9 mouse cellular contexts compared by ENCODE assay signal in the genomic region with DNA sequence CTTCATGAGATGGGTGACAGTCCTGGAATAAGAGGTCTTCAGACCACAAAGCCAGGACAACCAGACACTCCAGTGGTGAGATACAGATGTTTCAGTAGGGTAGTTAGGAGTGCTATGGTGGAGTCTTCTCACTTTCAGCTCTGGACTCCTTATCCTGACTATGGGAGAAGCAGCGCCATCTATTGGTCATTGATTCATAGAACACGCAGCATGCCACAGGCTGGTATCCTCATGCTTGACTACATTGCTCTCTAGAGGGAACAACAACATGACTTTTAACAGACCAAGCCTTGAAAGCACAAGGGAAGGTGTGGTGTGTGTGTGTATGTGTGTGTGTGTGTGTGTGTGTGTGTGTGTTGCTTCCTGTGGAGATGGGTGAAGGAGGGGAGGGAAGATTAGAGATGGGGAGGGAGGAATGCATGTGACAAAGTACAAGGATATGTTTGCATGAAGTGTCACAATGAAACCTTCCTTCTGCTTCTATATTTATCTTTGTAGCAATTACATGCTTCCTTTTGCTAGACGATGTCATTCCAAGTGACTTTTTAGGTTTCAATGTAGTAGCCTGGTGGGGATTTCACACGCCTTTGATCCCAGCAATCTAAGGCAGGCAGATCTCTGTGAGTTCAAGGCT. TPM values are rescaled to one million over a fixed set of nuclear protein-coding genes. Genes with fewer than 3 reads are reported as not detected.
DNase-seq lines count a peak whose midpoint lies in the region; ATAC-seq and TF ChIP-seq lines count a peak whose summit lies in the region.
"Had no signal": no experiment of that assay in that cellular context is flagged by ENCODE, and none has a peak within 500 bp of the region (broad histone marks: within the 10 kb centered on the region; RNA-seq: fewer than 3 reads in every experiment).

No protein-coding gene starts in this region.

- H3K27ac ChIP-seq in testis, adult 2 months (ENCODE audit: control insufficient read depth, insufficient read depth, low read depth, low read length), result no peak overlapping the region
- no peak overlapping the region for H3K27ac ChIP-seq in forebrain, embryonic 14.5 days (ENCODE audit: low read depth, low read length)
- no peak overlapping the region for H3K27ac ChIP-seq in intestine, postnatal 0 days (ENCODE audit: low read depth, low read length)
- H3K27ac ChIP-seq: embryonic facial prominence, embryonic 15.5 days had no signal

- H3K4me1 ChIP-seq in testis, adult 2 months (ENCODE audit: control insufficient read depth, insufficient read depth, low read length), result peaks cover 2% of the 10 kb centered on the region; the same call in 1 of the 2 replicates
- H3K4me1 ChIP-seq in forebrain, embryonic 14.5 days (ENCODE audit: control insufficient read depth, insufficient read depth, low read length), result no peaks in the 10 kb centered on the region
- no peaks in the 10 kb centered on the region for H3K4me1 ChIP-seq in intestine, postnatal 0 days (replicated peaks; ENCODE audit: control insufficient read depth, insufficient read depth, low read length)
- H3K4me1 ChIP-seq: embryonic facial prominence, embryonic 15.5 days had no signal

- TF ChIP-seq POLR2A in testis, adult 2 months (IDR thresholded peaks at IDR 0.05; ENCODE audit: control insufficient read depth, low read depth, low read length), result no peak

- no peak for DNase-seq in testis, postnatal 10 days (ENCODE audit: low spot score)
- DNase-seq in c-Kit-positive CD71-positive TER-119-negative erythroid progenitor cells, embryonic 14.5 days (ENCODE audit: low read depth), result peak; percentile 39
- DNase-seq in forebrain, embryonic 14.5 days (ENCODE audit: low spot score), result peak; percentile 82
- peak; percentile 46 for DNase-seq in liver
- peak; percentile 43 for DNase-seq in neural tube, embryonic 10.5 days (ENCODE audit: extremely low spot score, low spot score)

- H3K4me2 ChIP-seq in forebrain, embryonic 14.5 days (ENCODE audit: low read length), result no peak overlapping the region
- no peak overlapping the region for H3K4me2 ChIP-seq in intestine, postnatal 0 days (replicated peaks; ENCODE audit: low read depth)
- H3K4me2 ChIP-seq: embryonic facial prominence, embryonic 15.5 days had no signal

- H3K4me3 ChIP-seq in testis, adult 2 months (ENCODE audit: control insufficient read depth, low read depth, low read length), result no peak overlapping the region
- no peak overlapping the region for H3K4me3 ChIP-seq in forebrain, embryonic 14.5 days (ENCODE audit: low read depth, low read length)
- no peak overlapping the region for H3K4me3 ChIP-seq in intestine, postnatal 0 days (ENCODE audit: low read depth, low read length)
- H3K4me3 ChIP-seq: embryonic facial prominence, embryonic 15.5 days had no signal

- no peaks in the 10 kb centered on the region for H3K27me3 ChIP-seq in testis, adult 2 months (ENCODE audit: control insufficient read depth, insufficient read depth, low read length)
- H3K27me3 ChIP-seq in forebrain, embryonic 14.5 days (replicated peaks; ENCODE audit: control insufficient read depth, insufficient read depth, low read length), result no peaks in the 10 kb centered on the region
- H3K27me3 ChIP-seq in intestine, postnatal 0 days (replicated peaks; ENCODE audit: control insufficient read depth, insufficient read depth, low read length), result no peaks in the 10 kb centered on the region
- H3K27me3 ChIP-seq: embryonic facial prominence, embryonic 15.5 days had no signal

- TF ChIP-seq CTCF in testis, adult 2 months (IDR thresholded peaks at IDR 0.05; ENCODE audit: control insufficient read depth, insufficient read depth, insufficient replicate concordance, low read depth, low read length), result peak; percentile 14; the same call in 1 of the 2 replicates
- TF ChIP-seq CTCF in intestine, postnatal 0 days (IDR thresholded peaks at IDR 0.05; ENCODE audit: low read depth), result peak; percentile 93

- H3K9ac ChIP-seq in forebrain, embryonic 14.5 days (ENCODE audit: low read length), result no peak overlapping the region
- no peak overlapping the region for H3K9ac ChIP-seq in intestine, postnatal 0 days (ENCODE audit: low read depth, low read length)
- H3K9ac ChIP-seq: embryonic facial prominence, embryonic 15.5 days had no signal

- H3K36me3 ChIP-seq in testis, adult 2 months (ENCODE audit: control insufficient read depth, insufficient read depth, low read length), result no peaks in the 10 kb centered on the region
- no peaks in the 10 kb centered on the region for H3K36me3 ChIP-seq in forebrain, embryonic 14.5 days (ENCODE audit: control insufficient read depth, insufficient read depth, low read length)
- H3K36me3 ChIP-seq in intestine, postnatal 0 days (ENCODE audit: control insufficient read depth, insufficient read depth), result no peaks in the 10 kb centered on the region
- H3K36me3 ChIP-seq: embryonic facial prominence, embryonic 15.5 days had no signal

- peak; percentile 63 for ATAC-seq in forebrain, embryonic 14.5 days
- peak; percentile 59 for ATAC-seq in intestine, postnatal 0 days
- ATAC-seq in erythroblast, adult 5-6 weeks (replicated peaks; ENCODE audit: low FRiP score, poor library complexity, severe bottlenecking), result no peak

- H3K9me3 ChIP-seq in forebrain, embryonic 14.5 days (replicated peaks; ENCODE audit: control insufficient read depth, low read length), result no peaks in the 10 kb centered on the region
- H3K9me3 ChIP-seq in intestine, postnatal 0 days (ENCODE audit: control insufficient read depth), result no peaks in the 10 kb centered on the region
- H3K9me3 ChIP-seq: embryonic facial prominence, embryonic 15.5 days had no signal

- WGBS in forebrain, embryonic 14.5 days, result 48% methylated on average over 4 of the region's 4 CpGs
- 37% methylated on average over 4 of the region's 4 CpGs for WGBS in intestine, postnatal 0 days

RNA-seq across cellular contexts. Expression of a gene that starts 49.0 kb away (rescaled TPM):
- polyA plus RNA-seq in testis, adult 2 months (2012; rRNA removed), result 0.61 and 0.67 TPM in 2 replicates
- polyA plus RNA-seq in forebrain, embryonic 14.5 days (2014; fragmentation: Nextera tagmentation; extraction: Ambion mirVana), result 10.1 and 10.3 TPM in 2 replicates
- polyA plus RNA-seq in intestine, postnatal 0 days (2015; fragmentation: Nextera tagmentation; extraction: Ambion mirVana), result 5.0 and 5.6 TPM in 2 replicates
- total RNA-seq in erythroblast, adult 5-6 weeks (2015; ENCODE audit: low replicate concordance), result 3.3 and 3.6 TPM in 2 replicates
- 1.4 and 2.5 TPM in 2 replicates for total RNA-seq in erythroblast, adult 5-6 weeks (2017; ENCODE audit: low replicate concordance)
